Mouse (Mus musculus) cortical plate, adult 2 months (tissue): ENCODE measurements around the gene Thbs3. TPM values are rescaled to one million over a fixed set of nuclear protein-coding genes. Genes with fewer than 3 reads are reported as not detected.

Source experiments
- H3K27ac ChIP-seq: fragments of 200-500 bp; 2 replicates; pipeline ENCODE4 v1.5.1; 2012; ENCODE audit warnings: low read length, control low read depth, inconsistent platforms; ENCODE audit not compliant: insufficient read depth
- H3K4me1 ChIP-seq: fragments of 200-500 bp; 2 replicates; pipeline ENCODE4 v1.6.1; 2011; ENCODE audit warnings: low read length; ENCODE audit not compliant: control insufficient read depth, insufficient read depth
- H3K4me3 ChIP-seq: fragments of 200-500 bp; 2 replicates; pipeline ENCODE4 v1.5.1; 2011; ENCODE audit warnings: mild to moderate bottlenecking, low read length, control low read depth; ENCODE audit not compliant: insufficient read depth
- CTCF ChIP-seq: fragments of 200-500 bp; IDR thresholded peaks from 2 replicates; pipeline ENCODE4 v1.5.1; 2011; ENCODE audit warnings: mild to moderate bottlenecking, control low read depth, low read length; ENCODE audit not compliant: insufficient read depth; ENCODE audit errors: extremely low read depth
- POLR2A ChIP-seq: fragments of 200-500 bp; IDR thresholded peaks from 2 replicates; pipeline ENCODE4 v1.6.1; 2011; ENCODE audit warnings: mild to moderate bottlenecking, low read length, control low read depth; ENCODE audit not compliant: insufficient read depth; ENCODE audit errors: extremely low read depth
- polyA plus RNA-seq: library from polyadenylated mRNA; depleted of rRNA; stranded (reverse); fragments of >200 nt; gene quantifications from 2 replicates; pipeline ENCODE4 v1.2.3, GENCODE M21; 2012

Thbs3 gene
- polyA plus RNA-seq, 1 experiment: 68.9 TPM

DNA sequence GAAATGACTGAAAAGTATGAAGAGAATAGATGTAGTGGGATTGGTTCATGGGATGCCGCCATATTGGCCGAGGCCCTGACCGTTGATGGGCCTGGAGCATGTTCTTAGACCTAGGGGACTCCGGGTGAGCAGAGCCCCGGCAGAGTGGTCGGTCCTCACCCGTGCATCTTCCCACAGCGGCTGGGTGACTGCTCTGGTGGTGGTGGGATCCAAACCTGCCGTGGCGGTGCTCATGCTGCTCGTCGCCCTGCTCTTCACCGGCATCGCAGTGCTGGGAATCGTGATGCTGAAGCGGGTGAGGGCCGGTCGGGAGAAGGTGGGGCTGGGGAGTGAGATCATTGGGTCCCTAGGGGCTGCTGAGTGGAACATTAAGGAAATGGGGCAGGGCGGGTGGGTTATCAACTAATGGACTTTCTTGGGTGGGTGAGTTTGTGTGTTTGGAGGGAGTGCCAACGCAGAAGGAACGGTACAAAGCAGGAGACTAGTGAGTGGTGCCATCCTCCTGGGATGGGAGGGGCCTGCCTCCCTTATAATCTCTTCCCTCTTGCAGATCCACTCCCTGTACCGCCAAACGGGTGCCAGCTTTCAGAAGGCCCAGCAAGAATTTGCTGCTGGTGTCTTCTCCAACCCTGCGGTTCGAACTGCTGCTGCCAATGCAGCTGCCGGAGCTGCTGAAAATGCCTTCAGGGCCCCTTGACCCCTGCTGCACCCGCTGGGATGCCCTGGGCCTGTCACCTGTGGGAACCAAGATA, 33.1 kb upstream of the Thbs3 start:
- H3K27ac ChIP-seq: no peak overlapping the region
- H3K4me1 ChIP-seq: no peaks in the 10 kb centered on the region; the same call in 1 of the 2 replicates
- TF ChIP-seq CTCF: no peak
- TF ChIP-seq POLR2A: no peak
- no peak overlapping the region for H3K4me3 ChIP-seq

DNA sequence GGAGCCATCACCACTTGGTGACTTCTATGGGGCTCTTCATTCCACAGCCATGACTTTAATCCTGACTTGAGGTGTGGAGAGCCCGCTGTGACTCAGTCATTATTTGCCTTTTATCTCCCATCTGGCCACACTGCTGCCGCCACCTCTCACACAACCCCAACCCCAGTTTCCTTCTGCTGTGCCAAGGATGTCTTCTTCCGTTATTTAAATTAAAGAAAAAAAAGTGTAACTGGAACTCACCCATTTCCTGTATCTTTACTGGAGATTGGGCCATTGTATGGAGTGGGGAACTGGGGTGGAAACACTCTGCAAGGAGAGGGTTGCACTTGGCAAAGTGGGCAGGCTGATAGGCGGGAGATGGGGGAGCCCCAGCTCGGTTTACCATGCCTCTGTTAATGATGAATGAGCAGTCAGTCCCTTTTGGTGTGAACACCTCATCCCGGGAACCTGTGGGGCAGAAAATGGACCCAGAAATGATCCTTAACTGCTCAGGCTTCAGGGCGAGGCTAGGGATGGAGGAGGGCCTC, 32.4 kb upstream of the Thbs3 start:
- no peak for TF ChIP-seq POLR2A
- TF ChIP-seq CTCF: no peak
- Histone ChIP-seq H3K27ac (no peak overlapping the region), H3K4me1 (no peaks in the 10 kb centered on the region; the same call in 1 of the 2 replicates), H3K4me3 (peak overlapping the region; percentile 59; the same call in 1 of the 2 replicates)

DNA sequence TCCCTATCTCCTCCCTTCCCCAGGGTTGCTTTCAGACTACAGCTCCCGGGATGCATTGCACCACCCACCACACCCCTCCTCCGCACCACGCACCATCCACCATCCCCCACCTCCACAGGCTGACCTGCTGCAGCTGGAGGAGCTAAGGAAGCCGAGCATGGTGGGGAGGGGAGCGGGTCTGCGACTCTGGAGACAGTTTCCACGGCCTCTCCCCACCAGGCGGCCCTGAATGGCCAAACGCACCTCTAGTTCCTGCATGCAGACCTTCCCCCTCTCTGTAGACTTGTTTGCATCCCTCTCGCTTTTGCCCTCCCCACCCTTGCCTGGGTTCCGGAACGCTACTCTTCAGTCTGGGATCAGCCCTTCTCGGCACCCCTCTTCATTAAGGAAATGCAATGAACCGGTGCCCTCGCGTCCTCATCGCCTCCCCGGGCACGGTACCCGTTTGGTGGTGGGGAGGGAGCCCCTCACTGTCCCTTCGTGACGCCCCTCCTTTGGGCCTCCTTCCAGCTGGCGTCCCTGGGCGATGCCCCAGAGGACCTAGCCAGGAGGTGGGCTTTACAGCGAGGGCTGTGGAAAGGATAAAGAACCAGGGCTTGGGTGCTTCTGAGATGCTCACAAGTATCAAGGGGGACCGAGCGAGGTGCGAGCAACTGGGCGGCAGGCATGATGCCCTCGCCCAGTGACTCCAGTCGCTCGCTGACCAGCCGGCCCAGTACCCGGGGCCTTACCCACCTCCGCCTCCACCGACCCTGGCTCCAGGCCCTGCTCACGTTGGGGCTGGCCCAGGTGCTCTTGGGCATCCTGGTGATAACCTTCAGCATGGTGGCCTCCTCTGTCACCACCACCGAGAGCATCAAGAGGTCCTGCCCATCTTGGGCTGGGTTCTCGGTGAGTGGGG, 31.7 kb upstream of the Thbs3 start, which contains the start of gene Fam189b:
TSS of gene Fam189b (plus strand) at position 86 of the 901 bp plus-strand sequence.
- peak within 1 kb of the TSS; percentile 29 for H3K27ac ChIP-seq
- peak within 1 kb of the TSS; percentile 59 for H3K4me3 ChIP-seq
- no peak for TF ChIP-seq CTCF
- TF ChIP-seq POLR2A: peak; percentile 94
- H3K4me1 ChIP-seq: no peaks in the 10 kb centered on the region; the same call in 1 of the 2 replicates

DNA sequence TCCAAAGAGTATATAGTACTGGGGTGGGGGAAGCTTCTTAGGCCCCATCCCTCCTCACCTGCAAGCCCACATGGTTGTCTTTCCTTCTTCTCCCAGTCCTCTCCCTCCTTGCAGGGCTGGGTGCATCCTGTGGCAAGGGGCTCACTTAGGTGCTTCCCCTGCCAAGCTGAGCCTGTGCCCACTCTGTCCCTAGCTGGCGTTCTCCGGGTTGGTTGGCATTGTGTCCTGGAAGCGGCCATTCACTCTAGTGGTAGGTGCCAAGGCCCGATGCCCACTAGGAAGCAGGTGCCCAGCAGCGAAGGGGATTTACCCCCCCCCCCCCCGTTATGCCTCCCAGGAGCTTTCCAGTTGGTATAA, 31.0 kb upstream of the Thbs3 start:
- no peak for TF ChIP-seq CTCF
- TF ChIP-seq POLR2A: no peak
- peak overlapping the region; percentile 59 for H3K4me3 ChIP-seq
- H3K27ac ChIP-seq: peak overlapping the region; percentile 29; the same call in 1 of the 2 replicates
- H3K4me1 ChIP-seq: no peaks in the 10 kb centered on the region

DNA sequence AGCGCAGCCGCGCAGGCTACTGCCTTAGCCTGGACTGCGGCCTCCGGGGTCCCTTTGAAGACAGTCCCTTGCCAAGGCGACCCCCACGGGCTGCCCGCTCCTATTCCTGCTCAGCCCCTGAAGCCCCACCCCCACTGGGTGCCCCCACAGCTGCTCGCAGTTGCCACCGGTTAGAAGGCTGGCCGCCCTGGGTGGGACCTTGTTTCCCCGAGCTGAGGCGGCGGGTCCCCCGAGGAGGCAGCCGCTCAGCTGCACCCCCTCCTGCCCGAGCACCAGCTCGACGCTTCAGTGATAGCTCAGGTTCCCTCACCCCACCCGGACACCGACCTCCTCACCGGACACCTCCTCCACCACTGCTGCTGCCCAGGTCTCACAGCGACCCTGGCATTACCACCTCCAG, 27.8 kb upstream of the Thbs3 start:
- no peak for TF ChIP-seq POLR2A
- TF ChIP-seq CTCF: no peak
- Histone ChIP-seq H3K4me1 (no peaks in the 10 kb centered on the region), H3K27ac (no peak overlapping the region), H3K4me3 (no peak overlapping the region)

DNA sequence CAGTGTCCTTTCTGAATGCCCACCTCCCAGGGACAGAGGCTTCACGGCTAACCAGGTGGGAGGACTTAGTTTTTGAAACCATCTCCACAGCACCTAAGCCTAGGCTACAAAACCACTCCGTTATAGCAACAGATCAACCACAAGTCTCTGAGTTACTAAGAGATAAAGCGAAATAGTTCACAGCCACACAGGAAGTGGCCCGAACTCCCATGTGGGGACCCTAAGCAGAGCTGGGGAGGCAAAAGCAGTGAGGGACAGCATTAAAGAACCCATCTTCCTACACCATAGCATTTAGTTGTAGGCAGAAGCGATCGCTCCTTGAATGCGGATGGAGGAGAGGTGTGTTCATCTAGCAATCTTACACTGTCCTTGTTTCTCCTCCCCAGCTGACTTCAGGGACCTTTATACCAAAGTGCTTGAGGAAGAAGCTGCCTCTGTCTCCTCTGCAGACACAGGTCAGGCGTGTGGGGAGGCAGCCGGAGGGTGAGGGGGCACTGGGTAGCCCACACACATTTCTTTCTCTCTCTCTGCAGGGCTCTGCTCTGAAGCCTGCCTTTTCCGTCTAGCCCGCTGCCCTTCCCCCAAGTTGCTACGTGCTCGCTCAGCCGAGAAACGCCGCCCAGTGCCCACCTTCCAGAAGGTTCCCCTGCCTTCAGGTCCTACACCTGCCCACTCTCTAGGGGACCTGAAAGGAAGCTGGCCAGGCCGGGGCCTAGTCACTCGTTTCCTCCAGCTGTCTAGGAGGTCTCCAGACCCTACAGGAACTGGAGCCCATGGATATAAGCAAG, 27.1 kb upstream of the Thbs3 start:
- H3K27ac ChIP-seq: no peak overlapping the region
- no peak overlapping the region for H3K4me3 ChIP-seq
- no peaks in the 10 kb centered on the region for H3K4me1 ChIP-seq
- TF ChIP-seq POLR2A (no peak), CTCF (no peak)

DNA sequence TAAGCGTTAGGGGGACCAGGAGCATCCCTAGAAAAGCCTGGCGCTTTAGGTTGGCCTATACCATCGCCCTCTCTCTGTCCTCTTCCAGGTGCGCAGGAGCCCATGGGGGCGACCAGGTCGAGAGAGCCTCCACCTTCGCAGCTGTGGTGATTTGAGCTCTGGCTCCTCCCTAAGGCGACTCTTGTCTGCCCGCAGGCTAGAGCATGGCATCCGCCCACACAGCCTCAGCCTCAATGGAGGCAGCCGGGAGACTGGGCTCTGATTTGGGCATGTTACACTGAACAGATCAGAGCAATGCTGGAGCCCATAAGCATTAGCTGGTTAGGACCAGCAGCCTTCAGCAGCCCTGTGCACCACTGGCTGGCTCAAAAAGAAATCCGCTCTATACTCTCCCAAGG, 26.5 kb upstream of the Thbs3 start:
- TF ChIP-seq POLR2A: no peak
- no peak for TF ChIP-seq CTCF
- H3K4me3 ChIP-seq: no peak overlapping the region
- H3K4me1 ChIP-seq: no peaks in the 10 kb centered on the region
- H3K27ac ChIP-seq: no peak overlapping the region

DNA sequence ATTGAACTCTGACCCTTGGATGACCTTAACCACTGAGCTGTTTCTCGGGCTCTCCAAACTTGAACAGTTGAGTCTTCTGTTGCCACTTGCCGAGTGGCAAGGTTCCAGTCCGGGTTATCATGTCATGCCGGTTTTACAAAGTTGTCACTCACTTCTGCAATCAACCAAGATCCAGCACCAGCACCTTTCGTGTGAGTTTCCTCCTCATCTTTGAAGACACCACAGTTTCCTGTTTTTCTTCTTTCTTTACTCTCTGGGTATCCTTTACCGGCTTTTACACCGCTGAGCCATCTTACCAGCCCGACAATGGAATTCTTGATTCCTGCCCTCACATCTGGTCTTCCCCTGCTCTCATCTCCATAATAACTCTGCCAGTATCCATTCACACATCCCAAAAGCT, 24.5 kb upstream of the Thbs3 start:
- TF ChIP-seq POLR2A (no peak), CTCF (no peak)
- Histone ChIP-seq H3K4me1 (no peaks in the 10 kb centered on the region), H3K4me3 (no peak overlapping the region), H3K27ac (no peak overlapping the region)

DNA sequence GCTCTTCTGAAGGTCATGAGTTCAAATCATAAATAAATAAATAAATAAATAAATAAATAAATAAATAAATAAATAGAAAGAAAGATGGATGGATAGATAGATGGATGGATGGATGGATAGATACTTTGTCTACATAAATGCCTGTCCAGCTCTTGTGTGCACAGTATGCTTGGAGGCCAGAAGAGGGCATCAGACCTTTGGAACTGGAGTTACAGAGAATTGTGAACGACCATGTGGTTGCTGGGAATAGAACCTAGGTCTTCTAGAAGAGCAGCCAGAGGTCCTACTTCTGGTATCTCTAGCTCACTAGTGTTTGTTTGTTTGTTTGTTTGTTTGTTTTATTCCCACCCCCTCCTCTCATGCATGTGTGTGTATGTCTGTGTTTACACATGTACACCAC, 21.6 kb upstream of the Thbs3 start:
- TF ChIP-seq POLR2A: no peak
- TF ChIP-seq CTCF: no peak
- no peak overlapping the region for H3K4me3 ChIP-seq
- no peak overlapping the region for H3K27ac ChIP-seq
- no peaks in the 10 kb centered on the region for H3K4me1 ChIP-seq
